Mouse (Mus musculus) c-Kit-positive CD71-negative TER-119-negative erythroid progenitor cells, embryonic 14.5 days (primary cell): ENCODE results near the gene Emid1.

Experiments used
- DNase-seq: peaks from one replicate; pipeline ENCODE4 v3.0.0-alpha.2; 2013; ENCODE audit warnings: low read depth

Gene Emid1

DNA sequence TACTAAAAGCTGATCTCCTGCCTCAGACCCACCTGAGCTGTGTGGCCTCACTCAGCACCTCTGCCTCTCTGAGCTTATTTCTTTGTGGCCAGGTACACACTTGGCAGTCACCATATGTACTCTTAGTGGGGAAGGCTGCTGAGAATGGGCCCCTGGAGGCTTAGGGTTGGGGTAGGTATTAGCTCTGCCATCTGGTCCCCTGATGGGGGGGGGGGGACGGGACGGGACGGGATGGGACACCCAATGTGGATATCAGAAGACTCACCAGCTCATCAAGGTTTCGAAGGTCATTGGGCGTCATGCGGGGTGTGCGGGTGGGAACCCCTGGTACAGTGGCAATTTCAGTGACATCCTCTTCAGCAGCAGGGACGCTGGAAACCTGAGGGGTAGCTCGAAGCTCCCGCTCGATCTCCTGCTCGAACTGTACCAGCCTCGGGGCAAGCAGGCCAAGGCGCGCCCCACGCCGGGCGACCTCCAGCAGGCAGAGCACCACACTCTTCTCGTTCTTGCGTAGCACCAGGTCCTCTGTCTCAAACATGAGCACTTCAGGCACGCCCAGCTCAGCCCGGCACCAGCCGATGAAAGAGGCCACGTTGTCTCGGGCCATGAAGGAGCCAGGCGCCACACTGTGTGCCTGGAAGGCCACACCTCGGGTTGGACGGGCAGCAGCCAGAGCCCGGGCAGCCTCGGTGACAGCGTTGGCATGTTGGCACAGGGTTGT, 88.3 kb downstream of the Emid1 start:
- DNase-seq: no peak

DNA sequence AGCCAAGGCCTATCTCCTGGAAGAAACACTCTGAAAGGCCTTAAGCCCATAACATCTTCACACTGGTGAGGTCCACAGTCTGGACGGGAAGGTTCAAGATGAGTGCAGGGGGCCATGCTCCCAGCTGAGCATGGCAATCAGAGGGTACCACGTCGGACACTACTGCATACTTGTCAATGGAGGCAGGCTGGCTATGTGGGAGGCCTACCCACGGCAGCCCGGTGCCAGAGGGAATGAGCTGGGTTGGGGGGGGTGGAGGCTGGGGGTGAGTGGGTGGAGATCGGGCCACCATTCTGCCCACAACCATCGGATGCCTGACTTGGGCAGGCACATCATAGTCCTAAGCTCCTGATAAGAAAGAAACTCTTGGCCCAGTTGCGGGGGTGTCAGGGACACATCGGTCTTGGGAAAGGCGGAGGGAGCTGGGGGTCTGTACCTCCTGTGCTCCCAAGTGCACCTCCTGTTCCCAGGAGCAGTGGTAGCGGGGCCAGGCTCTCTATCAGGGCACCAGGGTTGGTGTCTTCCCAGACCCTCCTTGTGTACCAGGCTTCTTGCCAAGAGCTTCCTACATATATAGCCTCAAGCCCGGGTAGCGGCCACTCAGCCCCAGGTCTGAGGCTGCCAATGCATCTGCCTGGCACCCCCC, 89.1 kb downstream of the Emid1 start:
- DNase-seq: no peak

DNA sequence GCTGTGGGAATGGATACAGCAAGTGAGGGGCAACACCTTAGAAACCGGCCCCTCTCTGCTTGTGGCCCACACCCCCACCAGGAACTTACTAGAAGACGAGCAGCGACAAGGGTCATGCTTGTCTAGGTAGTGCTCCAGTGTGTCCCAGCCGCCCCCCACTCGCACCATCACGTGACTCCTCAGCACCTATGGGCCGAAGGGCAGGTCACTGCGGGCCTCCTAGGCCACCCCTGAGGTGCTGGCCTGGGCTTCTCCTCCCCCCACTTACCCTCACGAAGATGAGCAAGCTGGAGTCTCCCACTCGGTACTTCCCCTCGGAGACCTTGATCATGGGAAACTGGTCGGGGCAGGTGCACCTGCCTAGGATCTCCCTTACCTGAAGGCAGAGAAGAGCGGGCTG, 89.7 kb downstream of the Emid1 start:
- no peak for DNase-seq

DNA sequence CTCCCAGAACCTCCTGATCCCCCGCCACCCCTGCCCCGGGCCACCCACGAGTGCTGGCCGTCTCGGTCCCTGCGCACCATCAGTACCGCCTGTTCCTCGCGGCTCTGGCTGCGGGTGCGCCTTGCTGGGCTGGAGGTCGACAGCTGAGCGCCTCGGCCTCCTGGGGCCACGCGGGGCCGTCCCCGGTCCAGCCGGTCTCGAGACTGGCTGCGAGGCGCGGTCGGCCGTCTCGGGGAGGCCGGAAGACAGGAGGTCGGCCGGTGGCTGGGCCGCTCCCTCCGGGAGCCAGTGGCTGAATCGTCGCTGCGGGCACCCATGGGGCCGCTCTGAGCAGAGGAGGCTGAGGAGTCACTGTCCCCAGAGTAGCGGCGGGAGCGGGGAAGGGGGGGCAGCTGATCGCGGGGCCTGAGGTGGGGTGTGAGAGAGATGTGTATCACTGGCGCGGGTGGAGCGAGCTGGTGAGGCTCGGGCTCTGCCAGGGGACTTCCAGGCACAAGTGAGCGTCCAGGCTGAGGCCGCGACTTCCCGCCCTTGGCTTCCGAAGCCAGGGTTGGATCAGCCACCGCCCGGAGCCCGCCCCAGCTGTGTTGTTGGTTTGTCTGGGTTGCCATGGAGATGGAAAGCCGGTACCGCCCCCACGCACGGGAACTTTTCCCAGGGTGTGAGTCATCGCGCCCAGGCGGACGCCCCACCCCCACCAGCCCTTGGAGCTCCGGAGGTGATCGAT, 90.5 kb downstream of the Emid1 start:
- DNase-seq: peak; percentile 86

DNA sequence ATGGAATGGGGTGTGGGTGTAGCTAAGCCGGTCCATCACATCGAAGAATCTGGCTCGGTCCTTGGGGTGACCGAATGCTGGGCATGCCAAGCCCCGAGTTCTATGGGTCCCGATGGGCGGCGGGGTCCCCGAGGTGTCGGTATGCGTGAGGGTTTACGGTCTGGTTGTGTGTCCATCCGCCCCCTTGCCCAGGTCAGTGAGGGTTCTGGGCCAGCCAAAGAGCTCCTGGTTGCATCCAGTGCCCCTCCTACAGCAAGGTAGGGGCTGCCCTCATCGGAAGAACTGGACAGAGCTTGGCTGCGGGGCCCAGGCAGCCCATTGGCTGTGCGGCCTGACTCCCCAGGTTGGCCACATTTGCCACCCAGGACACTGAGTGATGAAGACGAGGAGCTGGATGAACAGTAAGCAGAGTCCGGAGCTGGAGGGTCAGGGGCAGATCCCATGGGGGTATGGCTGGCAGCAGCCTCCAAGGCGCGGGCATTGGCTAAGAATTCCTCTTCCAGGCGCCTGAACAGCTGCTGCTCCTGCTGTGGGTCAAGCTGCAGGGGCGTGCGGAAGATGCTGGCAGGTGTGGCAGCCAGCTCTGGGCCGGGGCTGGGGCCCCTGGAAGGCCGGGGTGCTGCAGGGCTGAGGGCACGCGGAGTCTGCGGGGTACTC, 91.2 kb downstream of the Emid1 start:
- DNase-seq: no peak

DNA sequence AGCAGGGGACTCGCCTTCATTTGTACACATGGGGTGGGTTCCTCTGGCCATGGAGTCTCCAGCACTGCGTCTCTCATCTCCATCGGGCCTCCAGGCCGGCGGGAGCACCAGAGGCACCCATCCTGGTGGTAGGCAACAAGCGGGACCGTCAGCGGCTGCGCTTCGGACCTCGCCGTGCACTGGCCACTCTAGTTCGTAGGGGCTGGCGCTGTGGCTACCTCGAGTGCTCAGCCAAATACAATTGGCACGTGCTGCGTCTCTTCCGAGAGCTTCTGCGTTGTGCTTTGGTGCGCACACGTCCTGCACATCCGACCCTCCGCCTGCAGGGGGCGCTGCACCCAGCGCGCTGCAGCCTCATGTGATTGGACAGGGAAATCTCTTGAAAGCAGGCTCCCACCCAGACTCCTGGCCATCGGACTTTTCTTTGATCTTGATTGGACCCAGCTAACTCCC, 92.3 kb downstream of the Emid1 start:
- no peak for DNase-seq

DNA sequence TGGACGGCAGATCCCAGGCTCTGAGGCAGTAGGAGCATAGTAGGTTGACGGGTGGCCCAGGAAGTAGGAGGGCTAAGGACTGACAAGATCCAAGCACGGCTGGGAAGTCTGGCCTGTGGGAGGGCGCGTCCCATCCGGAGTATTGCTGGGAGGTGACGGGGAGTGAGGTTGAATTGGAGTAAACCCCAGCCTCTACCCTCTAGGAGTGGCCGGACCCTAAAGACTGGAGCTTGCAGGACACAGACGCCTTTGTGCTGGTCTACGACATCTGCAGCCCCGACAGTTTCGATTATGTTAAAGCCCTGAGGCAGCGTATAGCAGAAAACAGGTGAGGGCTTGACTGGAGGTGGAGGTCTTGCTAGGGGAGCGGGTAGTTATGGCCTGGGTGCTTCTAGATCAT, 92.8 kb downstream of the Emid1 start:
- no peak for DNase-seq

DNA sequence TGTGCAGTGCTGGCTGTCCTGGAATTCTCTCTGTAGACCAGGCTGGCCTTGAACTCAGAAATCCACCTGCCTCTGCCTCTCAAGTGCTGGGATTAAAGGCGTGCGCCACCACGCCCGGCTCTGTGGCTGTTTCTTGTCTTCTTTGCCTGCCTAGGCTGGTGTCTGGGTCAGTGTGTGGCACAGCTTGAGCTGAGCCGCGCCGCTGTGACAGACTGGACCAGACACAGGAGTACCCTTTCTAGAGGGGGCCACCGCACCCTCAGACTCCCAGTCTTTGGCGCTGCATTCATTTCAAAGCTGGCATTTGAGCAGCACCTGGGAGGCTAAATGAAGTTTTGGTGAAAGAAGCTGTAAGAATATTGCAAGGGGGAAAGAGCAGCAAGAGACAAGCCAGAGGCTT, 93.3 kb downstream of the Emid1 start:
- DNase-seq: no peak

DNA sequence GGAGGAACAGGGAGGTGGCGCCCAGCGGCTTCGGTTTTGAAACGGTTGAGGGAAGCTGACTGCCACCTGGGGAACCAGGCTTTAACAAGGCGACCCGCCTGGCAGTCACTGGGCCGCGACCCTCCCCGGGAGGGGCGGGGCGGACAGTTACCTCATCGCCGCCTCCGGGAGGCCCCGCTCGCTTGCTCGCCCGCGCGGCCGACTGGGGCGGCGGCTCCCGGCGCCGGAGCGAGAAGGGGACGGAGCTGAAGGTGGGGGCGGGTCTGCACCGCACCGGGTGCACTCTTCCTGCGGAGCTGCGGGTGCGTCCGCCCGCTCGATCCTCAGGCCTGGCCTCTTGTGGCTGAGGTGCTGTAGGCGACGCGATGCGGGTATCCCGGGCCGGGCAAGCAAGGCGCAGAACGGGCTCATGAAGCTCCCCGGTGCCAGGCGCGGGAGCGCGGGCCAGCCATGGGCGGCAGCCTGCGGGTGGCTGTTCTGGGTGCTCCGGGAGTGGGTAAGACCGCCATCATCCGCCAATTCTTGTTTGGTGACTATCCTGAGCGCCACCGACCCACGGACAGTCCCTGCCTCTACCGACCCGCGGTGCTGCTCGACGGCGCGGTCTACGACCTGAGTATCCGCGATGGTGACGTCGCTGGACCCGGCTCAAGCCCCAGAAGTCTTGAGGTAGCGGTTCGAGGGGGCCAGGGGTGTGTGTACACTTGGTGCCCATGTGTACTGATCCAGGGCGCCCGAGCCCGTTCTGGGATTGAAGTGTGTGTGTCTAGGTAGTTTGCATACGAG, 94.0 kb downstream of the Emid1 start, which contains the start of gene Rasl10a:
Rasl10a (plus strand) TSS at position 273 of the 786 bp plus-strand sequence.
- DNase-seq: no peak

DNA sequence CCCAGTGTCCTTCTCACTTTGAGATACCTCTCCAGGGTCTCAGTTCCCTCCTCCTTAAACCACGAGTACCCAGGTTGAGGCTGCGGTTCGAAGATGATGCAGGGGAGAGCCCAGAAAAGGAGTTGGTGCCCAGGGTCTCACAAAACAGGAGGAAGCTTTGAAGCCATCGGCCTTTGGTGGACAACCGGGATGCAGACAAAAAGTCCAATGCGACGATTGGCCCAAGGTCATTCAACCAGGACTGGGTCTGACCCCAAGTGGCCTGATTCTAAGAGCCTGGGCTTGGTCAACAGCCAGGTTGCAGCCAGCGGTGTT, 94.6 kb downstream of the Emid1 start:
- no peak for DNase-seq

DNA sequence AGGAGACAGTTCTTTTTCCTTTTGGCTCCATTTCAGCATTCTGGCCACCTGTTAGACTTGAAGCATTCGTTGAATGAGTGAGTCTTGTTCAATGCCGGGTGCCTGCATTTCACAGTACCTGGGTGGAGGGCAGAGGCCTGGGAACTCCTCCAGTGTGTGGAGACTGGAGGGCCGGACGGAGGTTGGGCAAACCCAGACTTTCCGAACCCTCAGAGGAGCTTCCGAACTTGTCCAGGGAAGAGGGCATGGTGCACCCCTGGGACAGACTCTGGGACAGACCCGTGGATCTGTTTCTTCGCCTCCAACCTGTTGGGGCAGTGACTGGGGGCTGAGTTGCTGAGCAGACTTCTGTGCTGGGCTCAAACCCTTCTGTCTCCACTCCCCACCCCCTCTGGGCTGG, 95.0 kb downstream of the Emid1 start:
- DNase-seq: no peak
